Mouse (Mus musculus): Measurements from ENCODE around the gene Med12l.

Gene Med12l

DNA sequence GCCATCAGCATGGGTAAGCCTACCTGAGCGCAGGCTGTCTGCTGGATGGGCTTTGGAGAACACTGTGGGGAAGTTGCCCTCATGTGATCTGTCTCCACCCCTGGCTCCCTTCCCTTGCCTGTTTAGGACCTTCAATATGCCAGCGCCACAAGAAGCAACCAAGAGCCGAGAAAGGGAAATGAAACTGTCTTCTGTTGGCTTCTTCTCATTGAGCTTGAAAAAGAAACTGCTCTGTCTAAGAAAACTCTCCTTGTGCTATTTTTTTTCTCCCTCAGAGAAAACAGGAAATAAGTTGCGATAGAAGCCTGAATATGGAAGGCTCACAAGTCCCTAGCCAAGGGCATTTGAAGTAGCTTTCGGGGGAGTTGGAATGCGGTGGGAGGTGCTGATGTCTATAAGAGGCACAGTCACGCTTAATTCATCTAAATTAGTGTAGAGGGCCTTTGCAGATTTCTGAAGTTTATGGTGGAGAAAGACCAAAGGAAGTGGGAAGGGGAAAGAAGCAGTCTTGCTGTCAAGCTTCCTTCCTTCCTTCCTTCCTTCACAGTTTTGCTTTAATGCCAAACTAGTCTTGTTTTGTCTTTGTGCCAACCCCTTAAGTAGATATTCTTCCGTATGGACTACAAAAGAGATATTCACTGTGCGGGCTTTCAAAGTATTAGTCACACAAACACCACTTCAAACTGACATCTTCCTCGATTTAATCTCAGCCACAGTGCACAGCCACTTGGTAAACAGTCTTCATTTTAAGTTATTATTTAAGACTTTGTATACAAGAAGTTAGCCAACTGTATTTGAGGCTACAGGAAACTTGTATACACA lies 223.3 kb downstream of the Med12l start:
- in situ Hi-C loops (cut with MseI, MboI), result no loop called here

DNA sequence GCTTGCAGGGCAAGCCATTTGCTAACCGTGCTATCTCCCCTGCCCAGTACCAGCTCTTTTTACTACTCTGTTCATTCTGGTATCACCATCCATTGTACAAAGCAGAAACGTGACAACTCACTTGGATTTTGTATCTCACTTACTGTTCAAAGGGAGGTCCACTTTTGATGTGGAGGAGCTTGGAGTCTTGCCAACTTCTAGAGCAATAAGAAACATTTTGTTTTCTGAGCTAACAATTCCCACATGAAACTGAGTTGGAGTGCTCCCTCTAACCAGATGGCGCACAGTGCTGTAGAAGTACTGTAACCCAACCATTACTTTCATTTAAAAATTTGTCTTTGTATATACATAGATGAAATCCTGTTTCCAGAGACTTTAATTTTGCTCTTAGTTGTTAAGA lies 225.3 kb downstream of the Med12l start:
- in situ Hi-C loops (cut with MseI, MboI), result no loop called here

- in situ Hi-C loops (cut with MseI, MboI), result no loop called here
Measured at GRCm38 (mm10) chr3:59234878-59235277, 229.3 kb downstream of the Med12l start.

DNA sequence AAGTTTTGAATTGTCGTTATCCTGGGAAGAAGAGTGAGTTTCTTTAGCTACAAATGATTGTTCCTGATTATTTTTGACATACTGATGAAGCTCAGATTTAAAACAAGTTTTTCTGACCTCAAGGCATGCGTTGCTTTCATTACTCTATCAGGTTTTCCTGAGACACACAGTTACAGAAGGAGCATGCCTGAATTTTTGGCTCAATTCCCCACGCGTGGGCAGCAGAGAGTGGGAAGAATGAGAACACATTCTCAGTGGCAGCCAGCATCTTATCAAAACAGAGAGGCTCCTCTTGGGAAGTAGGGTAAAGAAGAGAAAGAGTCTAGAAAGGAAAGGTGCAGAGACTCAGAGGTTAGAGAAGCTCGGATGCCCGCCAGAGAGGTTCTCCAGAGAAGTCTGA lies 237.8 kb downstream of the Med12l start:
- in situ Hi-C loops (cut with MseI, MboI), result no loop called here

DNA sequence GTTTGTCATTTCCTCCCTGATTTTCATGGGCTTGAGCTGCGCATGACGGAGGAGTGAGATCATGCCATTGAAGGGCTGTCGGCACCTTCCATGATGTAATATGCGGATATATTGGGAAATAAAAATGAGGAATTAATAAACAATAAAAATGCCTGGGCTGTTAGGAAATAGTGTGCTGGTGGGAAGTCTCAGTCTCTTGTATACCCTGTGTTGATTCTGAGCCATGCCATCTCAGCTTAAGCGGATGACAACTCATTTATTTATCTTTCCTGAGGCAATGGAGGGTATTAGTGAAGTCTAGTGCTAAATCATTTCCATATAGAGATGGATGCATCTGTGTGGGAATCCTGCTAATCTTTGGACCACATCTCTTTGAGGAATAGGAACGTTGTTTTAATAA lies 242.4 kb downstream of the Med12l start:
- in situ Hi-C loops (cut with MseI, MboI), result no loop called here

DNA sequence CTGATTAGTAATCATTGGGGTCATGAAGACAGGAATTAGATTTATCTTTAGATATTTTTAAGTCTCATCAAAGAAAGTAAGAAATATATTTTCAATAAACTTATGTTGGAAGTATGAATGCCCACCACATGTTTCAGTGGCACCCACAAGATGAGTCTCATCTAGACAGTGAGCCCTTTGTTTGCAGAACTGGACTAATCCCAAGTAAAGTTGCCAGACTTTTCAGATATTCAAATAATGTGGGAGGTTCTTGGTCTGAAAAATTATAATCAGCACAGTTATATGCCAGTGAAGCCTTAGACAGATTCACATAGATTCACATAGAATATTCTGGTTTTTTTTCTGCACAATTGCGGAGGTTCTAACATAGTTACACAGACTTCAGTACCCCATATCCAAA lies 244.8 kb downstream of the Med12l start:
- in situ Hi-C loops (cut with MseI, MboI), result no loop called here

DNA sequence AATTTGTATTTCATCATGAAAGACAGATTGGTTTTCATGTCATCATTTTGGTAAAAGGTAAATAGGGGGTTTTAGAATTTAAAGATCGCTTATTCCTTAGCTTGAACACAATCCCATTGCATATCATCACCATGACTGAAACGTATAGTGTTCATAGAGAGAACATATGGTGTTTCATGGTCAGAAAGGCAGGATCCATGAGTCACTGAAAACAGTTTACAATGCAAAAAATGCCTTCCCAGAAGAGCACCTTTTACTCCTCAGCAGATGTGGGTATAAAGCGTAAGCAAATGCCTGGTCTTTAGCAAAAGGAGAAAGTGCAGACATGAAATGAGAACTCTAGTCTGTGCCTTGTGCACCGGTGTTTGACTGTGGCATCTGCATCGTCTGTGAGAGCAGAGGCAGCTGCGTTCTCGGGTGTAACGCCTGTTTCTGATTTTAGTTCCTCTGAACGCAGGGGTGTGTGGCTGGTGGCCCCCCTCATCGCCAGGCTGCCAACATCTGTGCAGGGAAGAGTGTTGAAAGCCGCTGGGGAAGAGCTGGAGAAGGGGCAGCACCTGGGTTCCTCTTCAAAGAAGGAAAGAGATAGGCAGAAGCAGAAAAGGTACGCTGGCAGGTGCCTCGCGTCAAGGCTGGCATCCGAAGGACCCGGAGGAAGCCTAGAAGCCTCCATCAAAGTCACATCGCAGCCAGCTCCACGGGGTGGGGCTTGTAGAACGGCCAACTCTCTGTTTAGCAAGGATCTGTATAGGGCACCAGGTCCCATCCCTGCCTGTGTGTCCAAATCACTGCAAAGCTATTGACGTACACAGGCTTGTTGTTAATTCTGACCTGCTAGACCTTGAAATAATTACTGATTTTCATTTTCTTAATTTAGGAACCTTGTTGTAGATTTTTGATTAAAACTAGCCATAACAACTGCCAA lies 252.4 kb downstream of the Med12l start:
- in situ Hi-C loops (cut with MseI, MboI), result no loop called here

DNA sequence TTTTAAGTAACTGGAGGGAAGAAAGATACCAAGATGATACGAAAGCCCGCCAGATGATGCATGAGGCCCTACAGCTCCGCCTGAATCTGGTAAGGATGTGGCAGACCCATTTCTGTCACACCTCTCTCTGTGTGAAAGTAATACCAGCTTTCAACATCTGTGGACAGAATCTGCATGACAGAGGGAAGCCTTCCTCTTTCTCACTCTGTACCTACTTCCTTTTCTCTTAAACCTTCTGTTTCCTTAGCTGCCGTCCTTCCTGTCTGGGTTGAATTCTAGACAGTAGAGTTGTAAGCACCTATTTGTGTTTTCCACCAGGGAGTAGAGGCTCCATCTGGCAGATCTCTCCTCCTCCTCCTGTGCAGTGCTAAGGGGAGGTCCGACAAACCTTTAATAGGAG lies 255.1 kb downstream of the Med12l start:
- in situ Hi-C loops (cut with MseI, MboI), result no loop called here

GRCm38 (mm10) chr3:59261709-59262472 lies 256.3 kb downstream of the Med12l start:
- in situ Hi-C loops (cut with MseI, MboI), result no loop called here

- in situ Hi-C loops (cut with MseI, MboI), result no loop called here
Measured at GRCm38 (mm10) chr3:59262704-59263103, 257.1 kb downstream of the Med12l start, which contains the start of gene P2ry12. Gene P2ry12 (minus strand): TSS chr3:59262871.

DNA sequence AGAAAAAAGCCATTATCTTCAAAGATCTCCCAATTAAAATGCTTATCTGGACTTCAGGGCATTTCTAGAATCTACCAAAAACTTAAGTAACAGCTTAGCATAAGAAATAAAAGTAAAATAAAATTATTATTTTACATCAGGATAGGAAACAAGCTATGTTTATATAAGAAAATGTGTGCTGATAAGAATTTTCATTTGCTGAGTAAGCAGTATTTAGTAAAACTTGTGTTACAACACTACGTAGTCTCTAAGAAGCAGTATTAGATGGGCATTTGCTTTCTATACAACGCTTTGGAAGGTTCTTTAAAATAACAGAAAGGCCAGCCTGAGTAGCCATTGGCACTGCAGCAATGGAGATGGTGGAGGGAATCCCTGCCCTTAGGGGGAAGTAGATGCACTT lies 257.8 kb downstream of the Med12l start:
- in situ Hi-C loops (cut with MseI, MboI), result no loop called here

DNA sequence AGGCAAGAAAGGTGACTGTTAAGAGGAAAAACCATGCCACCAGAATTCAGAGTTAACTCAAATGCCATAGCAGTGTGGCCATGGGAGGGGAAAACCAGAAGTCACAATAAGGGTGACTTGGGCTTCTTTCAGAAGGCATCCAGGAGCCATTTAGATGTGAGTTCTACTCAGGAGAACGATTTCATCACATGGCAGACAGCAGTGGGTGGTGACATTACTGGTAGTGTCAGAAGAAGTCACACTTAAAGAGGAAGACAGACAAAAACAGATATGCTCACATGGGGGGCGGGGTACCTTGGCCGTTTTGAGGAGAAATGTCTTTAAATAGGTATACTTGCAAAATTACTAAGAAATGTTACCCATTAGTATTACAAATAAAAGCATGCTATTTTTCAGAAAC lies 258.4 kb downstream of the Med12l start:
- in situ Hi-C loops (cut with MseI, MboI), result no loop called here

DNA sequence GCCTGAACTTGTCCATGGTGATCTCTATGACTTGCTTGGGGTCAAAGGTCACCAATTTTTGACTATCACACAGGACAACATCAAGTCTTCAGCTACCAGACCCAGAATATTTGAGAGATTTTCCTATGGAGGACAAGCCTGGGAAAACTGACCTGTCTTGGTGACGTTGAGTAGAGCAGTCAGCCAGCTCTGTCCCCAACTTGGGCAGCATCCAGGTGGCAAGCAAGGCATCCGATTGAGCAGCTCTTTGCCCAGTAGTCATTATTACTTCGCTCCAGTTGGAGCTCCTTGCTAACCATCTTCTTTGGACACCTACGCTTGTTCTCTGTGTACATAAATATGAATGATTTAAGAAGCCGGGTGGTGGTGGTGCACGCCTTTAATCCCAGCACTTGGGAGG lies 265.2 kb downstream of the Med12l start:
- in situ Hi-C loops (cut with MseI, MboI), result no loop called here

GRCm38 (mm10) chr3:59277502-59278253 lies 272.1 kb downstream of the Med12l start:
- in situ Hi-C loops (cut with MseI, MboI), result no loop called here

DNA sequence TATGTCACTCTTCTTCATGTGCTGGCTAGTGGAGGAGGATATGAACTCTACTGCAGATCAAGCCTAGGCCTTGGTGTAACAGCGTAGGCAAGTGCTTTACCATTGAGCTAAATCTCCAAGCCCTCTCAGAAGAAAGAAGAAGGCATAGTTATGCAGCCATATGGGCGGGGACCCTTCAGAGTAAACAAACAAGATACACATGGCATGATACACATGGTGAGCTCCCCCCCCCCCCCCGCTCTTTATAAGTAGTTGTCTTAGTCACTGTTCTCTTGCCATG lies 272.6 kb downstream of the Med12l start:
- in situ Hi-C loops (cut with MseI, MboI), result no loop called here

DNA sequence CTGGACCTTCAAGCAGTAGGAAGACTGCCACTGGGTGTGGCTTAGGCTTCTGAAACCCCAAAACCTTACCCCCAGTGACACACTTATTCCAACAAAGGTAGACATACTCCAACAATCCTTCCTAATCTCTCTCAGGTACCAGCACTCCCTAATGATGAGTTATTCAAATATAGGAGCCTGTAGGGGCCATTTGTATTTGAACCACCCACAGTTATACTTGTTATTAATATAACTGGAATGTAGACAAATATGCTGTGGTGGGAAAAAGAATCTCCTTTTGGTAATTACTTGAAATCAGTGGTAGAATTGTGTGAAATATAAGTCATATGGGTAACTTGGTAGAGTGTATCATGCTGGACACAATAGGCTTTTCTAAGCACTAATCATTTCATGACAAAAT lies 273.0 kb downstream of the Med12l start:
- in situ Hi-C loops (cut with MseI, MboI), result no loop called here

DNA sequence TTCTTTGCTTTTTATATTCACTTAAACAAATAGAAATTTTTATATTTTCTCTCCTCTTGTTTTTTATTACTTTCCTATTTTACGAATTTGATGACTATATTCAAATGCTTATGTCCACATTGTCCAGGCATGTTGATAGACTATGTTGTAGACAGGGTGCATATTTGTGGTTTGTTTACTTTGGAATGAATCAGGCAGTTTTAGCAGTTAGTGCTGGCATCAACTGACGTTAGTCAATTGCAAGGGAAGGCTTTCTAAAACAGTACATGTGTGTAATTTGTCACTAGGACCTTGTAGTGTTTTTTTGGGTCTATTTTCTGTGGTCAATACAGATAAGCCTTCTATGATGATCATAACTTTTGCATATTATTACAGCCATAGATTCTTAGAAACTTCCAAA lies 284.9 kb downstream of the Med12l start:
- in situ Hi-C loops (cut with MseI, MboI), result no loop called here

- in situ Hi-C loops (cut with MseI, MboI), result no loop called here
Measured at GRCm38 (mm10) chr3:59293437-59294199, 288.0 kb downstream of the Med12l start.

DNA sequence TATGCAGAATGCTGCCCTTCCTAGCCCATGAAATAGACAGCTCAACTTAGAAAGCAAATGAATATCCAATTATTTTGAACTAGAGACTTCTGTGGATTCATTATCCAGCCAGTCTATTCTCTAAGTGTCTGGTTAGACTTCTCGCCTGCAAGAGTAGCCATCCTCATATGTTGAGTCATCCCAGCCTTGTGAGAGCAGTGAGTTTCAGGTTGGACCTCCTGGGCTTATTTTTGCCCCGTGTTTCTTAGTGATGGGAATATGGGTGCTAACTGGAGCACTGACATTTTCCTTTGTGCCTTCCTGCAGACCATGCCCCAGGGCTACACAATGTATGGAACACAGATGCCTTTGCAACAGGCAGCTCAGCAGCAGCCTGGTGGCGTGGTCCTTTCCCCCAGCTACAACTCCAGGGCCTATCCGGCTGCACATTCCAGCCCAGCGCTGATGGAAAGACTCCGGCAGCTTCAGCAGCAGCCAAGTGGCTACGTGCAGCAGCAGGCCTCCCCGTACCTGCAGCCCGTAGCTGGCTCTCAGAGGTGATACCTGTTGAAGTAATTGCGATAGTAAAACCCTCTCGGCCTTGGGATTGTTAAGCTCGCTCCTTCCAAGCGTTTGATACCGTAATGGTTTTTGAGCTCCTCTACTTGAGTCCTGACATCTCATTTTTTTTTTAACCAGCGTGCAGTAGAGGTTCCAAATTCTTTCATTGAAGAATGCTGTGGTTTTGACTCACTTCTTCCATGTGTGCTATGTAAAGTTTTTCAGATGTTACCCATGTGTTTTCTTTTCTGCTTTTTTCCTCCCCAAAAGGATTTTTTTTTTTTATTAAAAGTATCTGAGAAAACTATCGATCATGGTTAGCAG lies 290.3 kb downstream of the Med12l start:
- in situ Hi-C loops (cut with MseI, MboI), result no loop called here

All from mouse trophoblast stem cell (cell line).